Mouse (Mus musculus) myocyte (in vitro differentiated cells): Measurements from ENCODE around the gene Bad. TPM values are rescaled to one million over a fixed set of nuclear protein-coding genes. Genes with fewer than 3 reads are reported as not detected.
A peak's percentile ranks its signal among the peaks of the same experiment; 100 is the strongest.

ENCODE experiments used
- H3K27me3 ChIP-seq: one replicate; pipeline ENCODE4 v1.6.1; 2011; ENCODE audit not compliant: control insufficient read depth, insufficient read depth, insufficient read length
- H3K36me3 ChIP-seq: one replicate; pipeline ENCODE4 v1.6.1; 2011; ENCODE audit not compliant: control insufficient read depth, insufficient read depth
- H3K4me2 ChIP-seq: one replicate; pipeline ENCODE4 v1.6.1; 2011; ENCODE audit warnings: low read depth, control low read depth
- H3K4me3 ChIP-seq: one replicate; pipeline ENCODE4 v1.5.1; 2011; ENCODE audit warnings: mild to moderate bottlenecking, control low read depth, moderate library complexity
- H3K79me2 ChIP-seq: one replicate; pipeline ENCODE4 v1.6.1; 2011; ENCODE audit not compliant: control insufficient read depth, insufficient read depth
- H3ac ChIP-seq: one replicate; pipeline ENCODE4 v1.6.1; 2011; ENCODE audit not compliant: control insufficient read depth, insufficient read length
- CEBPB ChIP-seq: IDR thresholded peaks from 2 replicates; pipeline ENCODE4 v1.6.1; 2011; ENCODE audit warnings: mild to moderate bottlenecking, moderate library complexity; ENCODE audit not compliant: poor library complexity, insufficient read depth, severe bottlenecking
- E2F4 ChIP-seq: IDR thresholded peaks from one replicate; pipeline ENCODE4 v1.6.1; 2011; ENCODE audit warnings: mild to moderate bottlenecking, control low read depth, moderate library complexity; ENCODE audit not compliant: insufficient read depth
- MAX ChIP-seq: IDR thresholded peaks from one replicate; pipeline ENCODE4 v1.6.1; 2011; ENCODE audit warnings: low read depth, mild to moderate bottlenecking, control low read depth
- MYOD1 ChIP-seq, 3 experiments: IDR thresholded peaks; one replicate each; pipeline ENCODE4 v1.6.1; 2011; ENCODE audit warnings: control low read depth in 2 of 3, low read depth in 2 of 3, mild to moderate bottlenecking in 2 of 3, moderate library complexity in 1 of 3; ENCODE audit not compliant: insufficient read length in 2 of 3, control insufficient read depth in 1 of 3
- MYOG ChIP-seq, 3 experiments: IDR thresholded peaks; one replicate each; pipeline ENCODE4 v1.6.1; 2011; ENCODE audit warnings: control low read depth in 2 of 3, low read depth in 2 of 3, mild to moderate bottlenecking in 2 of 3; ENCODE audit not compliant: insufficient read length in 2 of 3, control insufficient read depth in 1 of 3, insufficient read depth in 1 of 3
- POLR2A ChIP-seq: IDR thresholded peaks from one replicate; pipeline ENCODE4 v1.6.1; 2011; ENCODE audit warnings: low read depth, mild to moderate bottlenecking, control low read depth, moderate library complexity; ENCODE audit not compliant: insufficient read length
- POLR2AphosphoS2 ChIP-seq: IDR thresholded peaks from one replicate; pipeline ENCODE4 v1.6.1; 2011; ENCODE audit warnings: low read depth, control low read depth; ENCODE audit not compliant: insufficient read length
- REST ChIP-seq: IDR thresholded peaks from one replicate; pipeline ENCODE4 v1.6.1; 2011; ENCODE audit warnings: mild to moderate bottlenecking, control low read depth, moderate library complexity; ENCODE audit not compliant: insufficient read depth, insufficient read length
- SRF ChIP-seq: IDR thresholded peaks from one replicate; pipeline ENCODE4 v1.6.1; 2011; ENCODE audit warnings: low read depth; ENCODE audit not compliant: control insufficient read depth, insufficient read length
- TCF12 ChIP-seq: IDR thresholded peaks from one replicate; pipeline ENCODE4 v1.6.1; 2011; ENCODE audit warnings: mild to moderate bottlenecking, control low read depth; ENCODE audit not compliant: poor library complexity, insufficient read depth, severe bottlenecking
- TCF3 ChIP-seq: IDR thresholded peaks from one replicate; pipeline ENCODE4 v1.6.1; 2011; ENCODE audit warnings: low read depth, control low read depth; ENCODE audit not compliant: insufficient read length
- USF1 ChIP-seq: IDR thresholded peaks from one replicate; pipeline ENCODE4 v1.6.1; 2011; ENCODE audit warnings: low read depth, mild to moderate bottlenecking, control low read depth, moderate library complexity
- polyA plus RNA-seq: library from polyadenylated mRNA; unstranded; fragments of >200 nt; fragmentation: generic; extraction: Trizol; gene quantifications from one replicate; pipeline ENCODE4 v1.2.1, GENCODE M21; 2012; ENCODE audit warnings: missing spikeins

The Bad gene
- polyA plus RNA-seq, 1 experiment, result 76.1 TPM

DNA sequence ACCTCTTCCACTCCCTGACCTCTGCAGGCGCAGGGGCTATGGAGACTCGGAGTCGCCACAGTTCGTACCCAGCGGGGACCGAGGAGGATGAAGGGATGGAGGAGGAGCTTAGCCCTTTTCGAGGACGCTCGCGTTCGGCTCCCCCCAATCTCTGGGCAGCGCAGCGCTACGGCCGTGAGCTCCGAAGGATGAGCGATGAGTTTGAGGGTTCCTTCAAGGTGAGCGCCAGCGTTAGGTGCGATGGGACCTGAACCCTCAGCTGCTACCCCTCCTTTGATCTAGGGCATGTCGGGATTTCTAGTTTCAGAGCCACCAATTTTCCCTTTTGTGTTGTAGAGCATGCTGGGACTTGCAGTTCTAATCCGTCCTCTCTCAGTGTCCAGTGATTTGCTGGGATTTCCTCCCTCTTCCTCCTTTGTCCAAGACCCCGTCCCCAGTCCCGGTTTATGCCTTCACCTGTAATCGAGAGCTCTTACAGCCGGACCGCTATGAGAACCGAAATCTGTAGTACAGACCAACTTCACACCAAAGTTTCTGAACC lies 9.0 kb downstream of the Bad start:
- Histone ChIP-seq H3K4me3 (peak overlapping the region; percentile 86), H3ac (peak overlapping the region; percentile 63), H3K79me2 (no peaks in the 10 kb centered on the region), H3K4me2 (peak overlapping the region; percentile 87), H3K36me3 (no peaks in the 10 kb centered on the region), H3K27me3 (no peaks in the 10 kb centered on the region)
- TF ChIP-seq REST (no peak), CEBPB (no peak), TCF3 (no peak), POLR2AphosphoS2 (peak; percentile 94), SRF (no peak), MAX (no peak), MYOG (IDR thresholded peaks at IDR 0.05; ENCODE audit: control insufficient read depth in 1 of 3, insufficient read depth in 1 of 3, insufficient read length in 2 of 3, low read depth in 2 of 3) (no peak), POLR2A (peak; percentile 74), E2F4 (no peak)

DNA sequence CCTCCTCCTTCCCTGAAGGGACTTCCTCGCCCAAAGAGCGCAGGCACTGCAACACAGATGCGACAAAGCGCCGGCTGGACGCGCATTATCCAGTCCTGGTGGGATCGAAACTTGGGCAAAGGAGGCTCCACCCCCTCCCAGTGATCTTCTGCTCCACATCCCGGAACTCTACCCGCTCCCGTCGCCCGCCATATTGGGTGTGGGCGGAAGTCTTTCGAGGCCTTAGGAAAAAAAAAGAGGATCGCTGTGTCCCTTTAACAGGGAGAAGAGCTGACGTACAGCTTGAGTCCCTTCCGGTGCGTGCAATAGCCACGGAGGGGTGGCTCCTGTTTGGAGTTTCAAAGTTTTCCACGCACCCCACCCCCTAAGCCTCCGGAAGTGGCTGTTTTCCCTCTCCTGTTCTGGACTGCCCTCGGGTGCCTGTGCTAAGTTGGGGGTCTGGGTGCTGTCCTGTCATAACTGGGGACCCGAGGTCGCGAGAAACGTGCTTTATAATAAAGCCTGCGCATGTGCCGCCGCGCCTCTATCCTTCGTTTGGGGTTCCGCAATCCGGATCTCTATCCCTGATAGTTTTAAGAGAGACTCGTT lies 9.8 kb downstream of the Bad start:
- no peaks in the 10 kb centered on the region for H3K36me3 ChIP-seq
- H3K4me2 ChIP-seq, result peak overlapping the region; percentile 98
- H3ac ChIP-seq, result peak overlapping the region; percentile 63
- H3K79me2 ChIP-seq, result no peaks in the 10 kb centered on the region
- peak; percentile 79 for TF ChIP-seq POLR2AphosphoS2
- TF ChIP-seq MAX, result peak; percentile 18
- TF ChIP-seq POLR2A, result peak; percentile 72
- TF ChIP-seq SRF, result peak; percentile 21
- TF ChIP-seq TCF3, result no peak
- H3K4me3 ChIP-seq, result peak overlapping the region; percentile 86
- H3K27me3 ChIP-seq, result no peaks in the 10 kb centered on the region

DNA sequence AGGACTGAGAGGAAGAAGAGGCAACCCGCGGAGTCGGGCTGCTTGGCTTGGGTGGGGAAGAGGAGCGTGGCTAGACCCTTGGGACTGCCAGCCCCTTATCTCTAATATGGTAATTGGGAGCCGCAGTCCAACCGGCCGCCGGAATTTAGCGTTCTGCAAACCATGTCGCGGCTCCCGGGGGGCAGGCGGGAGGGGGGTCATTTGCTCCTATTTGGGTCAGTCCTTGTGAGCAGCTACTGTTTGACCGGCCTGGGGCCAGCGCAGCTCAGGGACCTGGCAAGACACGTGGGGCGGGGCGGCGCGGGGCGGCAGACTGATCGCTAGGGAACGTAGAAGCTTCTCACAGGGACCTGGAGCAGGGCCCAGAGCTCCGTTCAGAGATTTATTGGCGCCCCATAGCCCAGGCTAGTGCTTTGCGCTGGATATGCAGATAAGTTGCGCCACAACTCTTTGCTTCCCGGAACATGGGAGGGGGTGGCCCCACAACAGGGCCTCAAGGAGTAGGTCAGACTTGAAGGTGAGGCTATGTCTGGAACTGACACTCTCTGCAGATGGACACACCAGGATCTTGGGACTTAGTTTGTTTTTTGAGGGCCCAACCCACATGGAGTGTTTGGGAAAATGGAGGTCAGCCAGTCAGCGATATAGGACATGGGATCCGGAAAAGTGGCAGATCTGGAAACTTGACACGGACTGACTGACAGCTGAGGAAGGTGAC lies 10.5 kb downstream of the Bad start:
- Histone ChIP-seq H3ac (peak overlapping the region; percentile 63), H3K36me3 (no peaks in the 10 kb centered on the region), H3K27me3 (no peaks in the 10 kb centered on the region), H3K79me2 (no peaks in the 10 kb centered on the region), H3K4me3 (peak overlapping the region; percentile 86), H3K4me2 (peak overlapping the region; percentile 98)
- TF ChIP-seq POLR2A (peak; percentile 54), TCF12 (no peak), POLR2AphosphoS2 (peak; percentile 88), SRF (no peak), TCF3 (no peak), MYOG (IDR thresholded peaks at IDR 0.05; ENCODE audit: control insufficient read depth in 1 of 3, insufficient read depth in 1 of 3, insufficient read length in 2 of 3, low read depth in 2 of 3) (no peak), CEBPB (0 out of 2 replicates have a peak, but pooled peaks have one; percentile 12), MYOD1 (IDR thresholded peaks at IDR 0.05; ENCODE audit: control insufficient read depth in 1 of 3, insufficient read length in 2 of 3, low read depth in 2 of 3) (peak in 1 of 3 experiments; percentile 8), REST (no peak), E2F4 (no peak), USF1 (no peak), MAX (no peak)

DNA sequence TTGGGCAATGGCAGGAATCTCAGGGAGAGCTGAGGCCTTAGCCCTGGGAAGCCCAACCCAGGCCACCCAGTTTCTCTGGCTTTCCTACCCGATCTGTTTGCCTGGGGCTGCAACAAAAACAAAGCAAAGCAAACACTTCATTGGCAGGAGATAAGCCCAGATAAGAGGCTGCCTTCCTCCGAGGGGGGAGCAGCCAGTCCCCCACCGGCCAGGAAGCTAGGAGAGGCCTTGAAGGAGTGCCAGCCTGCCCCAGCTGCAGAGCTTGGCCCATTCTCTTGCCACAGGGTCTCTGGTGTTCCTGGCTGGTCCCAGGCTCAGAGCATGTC lies 11.0 kb downstream of the Bad start:
- Histone ChIP-seq H3K36me3 (no peaks in the 10 kb centered on the region), H3K79me2 (no peaks in the 10 kb centered on the region), H3K4me2 (peak overlapping the region; percentile 98), H3K27me3 (no peaks in the 10 kb centered on the region), H3K4me3 (peak overlapping the region; percentile 86), H3ac (peak overlapping the region; percentile 63)
- TF ChIP-seq POLR2AphosphoS2 (peak; percentile 6), MYOG (IDR thresholded peaks at IDR 0.05; ENCODE audit: control insufficient read depth in 1 of 3, insufficient read depth in 1 of 3, insufficient read length in 2 of 3, low read depth in 2 of 3) (peak in 1 of 3 experiments; percentile 6), POLR2A (peak; percentile 14), MAX (no peak)

DNA sequence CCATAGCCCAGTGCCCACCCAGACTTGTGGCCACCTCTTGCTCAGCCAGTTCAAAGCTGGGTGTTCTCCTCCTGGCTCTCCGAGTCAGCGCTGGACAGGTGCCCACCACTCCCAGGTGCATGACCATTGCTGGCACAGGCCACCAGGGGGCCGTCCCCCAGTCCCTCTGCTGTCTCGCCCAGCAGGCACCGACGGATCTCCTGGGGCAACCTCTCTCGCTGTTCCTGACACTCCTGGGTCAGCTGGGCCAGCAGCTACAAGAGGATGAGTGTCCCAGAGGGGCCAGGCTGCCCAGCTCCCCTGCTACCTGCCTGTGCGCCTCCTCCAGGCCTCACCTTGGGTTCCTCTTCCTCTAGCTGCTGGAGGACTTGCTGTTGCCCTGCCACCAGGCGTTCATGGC lies 12.4 kb downstream of the Bad start:
- no peak overlapping the region for H3K4me2 ChIP-seq
- no peaks in the 10 kb centered on the region for H3K36me3 ChIP-seq
- H3K27me3 ChIP-seq, result no peaks in the 10 kb centered on the region
- H3ac ChIP-seq, result no peak overlapping the region
- TF ChIP-seq POLR2A (no peak), REST (no peak), MYOD1 (IDR thresholded peaks at IDR 0.05; ENCODE audit: control insufficient read depth in 1 of 3, insufficient read length in 2 of 3, low read depth in 2 of 3) (peak in 1 of 3 experiments; percentile 43), POLR2AphosphoS2 (peak; percentile 59), MYOG (IDR thresholded peaks at IDR 0.05; ENCODE audit: control insufficient read depth in 1 of 3, insufficient read depth in 1 of 3, insufficient read length in 2 of 3, low read depth in 2 of 3) (peak in 2 of 3 experiments; percentile 2 to 22), SRF (no peak), TCF3 (no peak), E2F4 (no peak)
- no peaks in the 10 kb centered on the region for H3K79me2 ChIP-seq
- no peak overlapping the region for H3K4me3 ChIP-seq
